Mouse (Mus musculus) ES-E14 (cell line): ENCODE results near the gene Pip4k2b. TPM values are rescaled to one million over a fixed set of nuclear protein-coding genes. Genes with fewer than 3 reads are reported as not detected.

Source experiments
- DNase-seq: peaks from one replicate; pipeline ENCODE4 v3.0.0-alpha.2; 2013; ENCODE audit warnings: low read depth, low spot score
- H3K27ac ChIP-seq: 2 replicates; pipeline ENCODE4 v1.5.1; 2012; ENCODE audit warnings: low read depth, mild to moderate bottlenecking, low read length, moderate library complexity, mixed read lengths; ENCODE audit not compliant: poor library complexity, insufficient read depth, severe bottlenecking
- H3K36me3 ChIP-seq: 2 replicates; pipeline ENCODE4 v1.6.1; 2012; ENCODE audit warnings: mild to moderate bottlenecking, low read length, moderate library complexity, mixed read lengths; ENCODE audit not compliant: control insufficient read depth, poor library complexity, insufficient read depth, severe bottlenecking
- H3K4me1 ChIP-seq, 2 experiments: fragments of 150-350 bp in 1 of 2; sonication (generic) in 1 of 2; 2 replicates each; pipeline ENCODE4 v1.6.1; 2012; ENCODE audit warnings: low read length in 2 of 2, mild to moderate bottlenecking in 1 of 2, mixed read lengths in 1 of 2; ENCODE audit not compliant: control insufficient read depth in 2 of 2, insufficient read depth in 2 of 2, poor library complexity in 1 of 2
- H3K4me3 ChIP-seq, 2 experiments: fragments of 150-350 bp in 1 of 2; sonication (generic) in 1 of 2; 2 replicates each; pipeline ENCODE4 v1.5.1; 2012; ENCODE audit warnings: low read length in 2 of 2, low read depth in 1 of 2, mild to moderate bottlenecking in 1 of 2, mixed read lengths in 1 of 2; ENCODE audit not compliant: insufficient read depth in 1 of 2, poor library complexity in 1 of 2, severe bottlenecking in 1 of 2
- H3K9ac ChIP-seq: 2 replicates; pipeline ENCODE4 v1.6.1; 2012; ENCODE audit warnings: low read depth, mild to moderate bottlenecking, low read length, mixed read lengths; ENCODE audit not compliant: poor library complexity, insufficient read depth, severe bottlenecking
- H3K9me3 ChIP-seq: fragments of 150-350 bp; sonication (generic); 2 replicates; pipeline ENCODE4 v1.6.1; 2012; ENCODE audit warnings: low read depth, mild to moderate bottlenecking, low read length; ENCODE audit not compliant: control insufficient read depth, insufficient read depth
- CHD2 ChIP-seq: IDR thresholded peaks from 2 replicates; pipeline ENCODE4 v1.6.1; 2014; ENCODE audit warnings: mild to moderate bottlenecking, low read depth, low read length, inconsistent platforms
- HCFC1 ChIP-seq: IDR thresholded peaks from 2 replicates; pipeline ENCODE4 v1.6.1; 2012; ENCODE audit warnings: low read length, inconsistent platforms, borderline replicate concordance; ENCODE audit not compliant: insufficient read depth
- MAFK ChIP-seq: IDR thresholded peaks from 2 replicates; pipeline ENCODE4 v1.6.1; 2014; ENCODE audit warnings: mild to moderate bottlenecking, low read depth, low read length, inconsistent platforms; ENCODE audit not compliant: insufficient read depth
- ZC3H11A ChIP-seq: IDR thresholded peaks from 2 replicates; pipeline ENCODE4 v1.6.1; 2012; ENCODE audit warnings: low read depth, mild to moderate bottlenecking, inconsistent platforms, low read length, borderline replicate concordance
- ZNF384 ChIP-seq: IDR thresholded peaks from 2 replicates; pipeline ENCODE4 v1.6.1; 2012; ENCODE audit warnings: low read depth, low read length, inconsistent platforms
- in situ Hi-C, 2 experiments: fragments of 600-800 bp; cut with MboI; formaldehyde crosslinking; loops; one replicate each; pipeline ENCODE4 v1.15.1; 2025; ENCODE audit warnings: low sequenced_read_pairs in 2 of 2, inconsistent platforms in 1 of 2; ENCODE audit not compliant: unreplicated experiment in 2 of 2
- total RNA-seq: library from RNA; depleted of rRNA; stranded (reverse); fragments of 300-350 nt; gene quantifications from 2 replicates; pipeline ENCODE4 v1.2.3, GENCODE M21; 2012

Pip4k2b gene
- total RNA-seq, 1 experiment = 31.3 TPM

DNA sequence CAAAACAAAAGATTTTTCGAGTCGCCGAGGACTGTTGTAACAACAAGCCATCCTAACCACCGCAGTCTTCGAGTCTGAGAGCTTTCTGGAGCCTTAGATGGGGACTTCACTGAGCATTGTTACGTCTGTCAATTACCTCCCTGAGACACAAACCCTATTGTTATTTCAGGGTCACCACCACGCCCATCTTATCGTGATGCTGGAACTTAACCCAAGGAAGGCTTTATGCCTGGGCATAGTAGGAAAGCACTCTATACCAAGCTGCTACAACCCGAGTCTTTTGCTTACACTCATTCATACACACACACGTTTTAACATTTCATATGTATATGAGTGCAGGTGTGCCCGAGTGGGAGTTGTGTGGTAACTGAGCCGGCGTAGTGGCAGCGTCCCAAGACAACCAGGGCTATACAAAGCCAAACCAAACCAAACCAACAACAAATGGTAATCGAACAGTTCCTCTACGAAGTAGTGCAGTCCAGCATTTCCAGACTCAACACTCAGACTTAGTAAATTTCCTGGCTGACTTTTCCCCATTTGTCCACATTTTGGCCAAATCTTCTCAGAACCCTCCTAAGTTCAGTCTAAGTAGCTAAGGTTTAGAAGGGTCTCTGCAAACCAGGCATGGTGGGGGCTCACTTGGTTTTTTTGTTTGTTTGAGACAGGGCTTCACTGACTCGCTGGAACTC is 31.4 kb upstream of the Pip4k2b start, which contains the start of gene 1700001P01Rik:
TSS of gene 1700001P01Rik (minus strand) at position 111 of the 689 bp plus-strand sequence.
- Histone ChIP-seq H3K4me1 (peaks cover 0 to 3% of the 10 kb centered on the region in 2 experiments; a peak in 1 of 4 replicates), H3K9me3 (no peaks in the 10 kb centered on the region), H3K4me3 (peak within 1 kb of the TSS in 1 of 2 experiments; percentile 30; a peak in 3 of 4 replicates), H3K27ac (peak within 1 kb of the TSS; percentile 66), H3K9ac (peak within 1 kb of the TSS; percentile 41; the same call in 1 of the 2 replicates), H3K36me3 (peaks cover 38% of the 10 kb centered on the region)
- in situ Hi-C loops = no loop called here
- TF ChIP-seq ZC3H11A = no peak
- TF ChIP-seq CHD2 = no peak
- no peak for TF ChIP-seq ZNF384
- no peak for TF ChIP-seq HCFC1
- TF ChIP-seq MAFK = no peak
- DNase-seq = no peak

GRCm38 (mm10) chr11:97775186-97775585 is 30.7 kb upstream of the Pip4k2b start:
- peak overlapping the region in 1 of 2 experiments; percentile 30; a peak in 3 of 4 replicates for H3K4me3 ChIP-seq
- H3K9ac ChIP-seq = peak overlapping the region; percentile 24; the same call in 1 of the 2 replicates
- in situ Hi-C loops = no loop called here
- peaks cover 0 to 3% of the 10 kb centered on the region in 2 experiments; a peak in 1 of 4 replicates for H3K4me1 ChIP-seq
- TF ChIP-seq ZNF384 = no peak
- no peak for TF ChIP-seq CHD2
- no peak for TF ChIP-seq MAFK
- TF ChIP-seq HCFC1 = no peak
- no peak for TF ChIP-seq ZC3H11A
- no peak for DNase-seq
- no peaks in the 10 kb centered on the region for H3K9me3 ChIP-seq
- H3K36me3 ChIP-seq = peaks cover 31% of the 10 kb centered on the region
- peak overlapping the region; percentile 26 for H3K27ac ChIP-seq

DNA sequence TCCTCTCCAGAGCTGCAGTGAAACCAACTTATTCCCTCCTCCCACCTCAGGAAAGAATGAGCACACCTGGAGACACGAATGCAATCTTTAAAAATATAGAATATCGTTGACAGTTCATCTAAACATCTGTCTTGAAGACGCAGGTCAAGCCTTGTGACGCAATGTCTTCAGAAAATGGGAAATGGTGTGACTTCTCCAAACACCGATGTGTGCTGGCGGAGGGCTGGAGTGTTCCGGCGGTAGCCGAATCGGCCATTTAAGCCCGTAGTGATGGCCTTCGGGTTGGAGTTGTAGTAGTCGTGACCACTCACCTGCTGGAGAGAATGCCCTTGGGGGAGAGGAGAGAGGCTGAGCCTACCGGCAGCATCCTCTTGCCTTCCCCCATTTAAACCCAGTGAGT is 26.9 kb upstream of the Pip4k2b start:
- DNase-seq = no peak
- H3K4me3 ChIP-seq = no peak overlapping the region
- in situ Hi-C loops = no loop called here
- H3K27ac ChIP-seq = no peak overlapping the region
- H3K4me1 ChIP-seq = peaks cover 0 to 3% of the 10 kb centered on the region in 2 experiments; a peak in 1 of 4 replicates
- no peak overlapping the region for H3K9ac ChIP-seq
- no peaks in the 10 kb centered on the region for H3K9me3 ChIP-seq
- no peaks in the 10 kb centered on the region for H3K36me3 ChIP-seq
- TF ChIP-seq CHD2 = no peak
- no peak for TF ChIP-seq ZC3H11A

DNA sequence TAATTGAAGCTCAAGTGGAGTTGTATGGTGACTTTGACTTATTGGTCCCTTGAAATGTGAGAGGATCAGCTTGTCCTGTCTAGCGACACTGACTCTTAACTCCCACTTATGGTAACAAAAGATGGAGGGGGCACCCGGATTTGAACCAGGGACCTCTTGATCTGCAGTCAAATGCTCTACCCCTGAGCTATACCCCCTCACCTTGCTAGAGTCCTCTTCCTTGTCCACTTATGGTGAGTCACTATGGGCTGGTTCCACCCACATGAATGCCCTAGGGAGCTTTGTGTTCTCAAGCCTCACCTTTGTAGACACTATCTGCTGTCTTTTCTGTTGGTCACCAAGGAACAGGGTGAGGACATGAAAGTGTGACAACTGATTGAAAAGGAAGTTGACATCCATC is 25.2 kb upstream of the Pip4k2b start:
- TF ChIP-seq HCFC1 = no peak
- TF ChIP-seq CHD2 = no peak
- in situ Hi-C loops = no loop called here
- no peak overlapping the region for H3K4me3 ChIP-seq
- H3K4me1 ChIP-seq = peaks cover 0 to 6% of the 10 kb centered on the region in 2 experiments; a peak in 2 of 4 replicates
- peaks cover 4% of the 10 kb centered on the region; the same call in 1 of the 2 replicates for H3K36me3 ChIP-seq
- H3K9me3 ChIP-seq = no peaks in the 10 kb centered on the region
- no peak for DNase-seq
- H3K27ac ChIP-seq = no peak overlapping the region
- H3K9ac ChIP-seq = no peak overlapping the region
